In the genomic region with DNA sequence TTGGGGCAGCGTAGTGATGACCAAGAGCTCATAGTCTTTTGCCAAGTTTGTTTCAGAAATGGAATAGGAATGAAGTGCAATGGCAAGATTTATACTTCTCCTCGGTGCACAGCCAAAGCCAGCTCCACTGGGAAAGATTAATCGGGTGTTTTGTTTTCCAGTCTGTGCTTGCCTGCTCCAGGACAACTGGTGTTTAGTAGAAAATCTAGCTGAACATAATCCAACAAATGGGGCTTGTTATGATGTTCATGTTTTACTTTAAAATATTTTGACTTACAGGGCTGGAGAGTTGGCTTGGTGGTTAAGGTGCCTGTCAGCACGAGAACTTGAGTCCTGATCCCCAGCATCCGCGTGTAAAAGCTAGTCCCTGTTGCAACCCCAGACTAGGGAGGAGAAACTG, we compare ENCODE assay signal across 14 mouse cellular contexts.
A peak's percentile ranks its signal among the peaks of the same experiment; 100 is the strongest.
DNase-seq lines count a peak whose midpoint lies in the region; ATAC-seq and TF ChIP-seq lines count a peak whose summit lies in the region.
"Had no signal": no experiment of that assay in that cellular context is flagged by ENCODE, and none has a peak within 500 bp of the region (broad histone marks: within the 10 kb centered on the region; RNA-seq: fewer than 3 reads in every experiment).

No protein-coding gene starts in this region.

- no peaks in the 10 kb centered on the region for H3K27me3 ChIP-seq in limb, embryonic 14.5 days (ENCODE audit: control insufficient read depth, insufficient read depth, low read length)
- no peaks in the 10 kb centered on the region for H3K27me3 ChIP-seq in limb, embryonic 10.5 days (ENCODE audit: low read depth, poor library complexity, severe bottlenecking)
- no peaks in the 10 kb centered on the region for H3K27me3 ChIP-seq in forebrain, embryonic 12.5 days
- H3K27me3 ChIP-seq: CH12.LX; stomach, embryonic 15.5 days had no signal

- no peaks in the 10 kb centered on the region for H3K9me3 ChIP-seq in limb, embryonic 14.5 days (ENCODE audit: control insufficient read depth, low read length)
- no peaks in the 10 kb centered on the region for H3K9me3 ChIP-seq in limb, embryonic 10.5 days (replicated peaks)
- no peaks in the 10 kb centered on the region for H3K9me3 ChIP-seq in forebrain, embryonic 12.5 days
- H3K9me3 ChIP-seq: forebrain, embryonic 10.5 days; stomach, embryonic 15.5 days had no signal

- 75% methylated on average over 6 of the region's 6 CpGs for WGBS in limb, embryonic 14.5 days
- WGBS in limb, embryonic 10.5 days: 94% methylated on average over 6 of the region's 6 CpGs
- WGBS in forebrain, embryonic 12.5 days: 94% methylated on average over 6 of the region's 6 CpGs

- ATAC-seq in limb, embryonic 14.5 days (ENCODE audit: low FRiP score, low read depth): no peak
- ATAC-seq in forebrain, embryonic 12.5 days (ENCODE audit: low FRiP score): no peak
- ATAC-seq: hindbrain, postnatal 0 days had no signal

- H3K36me3 ChIP-seq in limb, embryonic 14.5 days (ENCODE audit: control insufficient read depth, insufficient read depth, low read length): no peaks in the 10 kb centered on the region
- no peaks in the 10 kb centered on the region for H3K36me3 ChIP-seq in limb, embryonic 10.5 days
- no peaks in the 10 kb centered on the region for H3K36me3 ChIP-seq in forebrain, embryonic 12.5 days (replicated peaks)
- H3K36me3 ChIP-seq: forebrain, embryonic 10.5 days; stomach, embryonic 15.5 days had no signal

- no peak overlapping the region for H3K4me2 ChIP-seq in limb, embryonic 14.5 days (replicated peaks; ENCODE audit: low read depth, low read length, severe bottlenecking)
- H3K4me2 ChIP-seq in forebrain, embryonic 12.5 days: no peak overlapping the region
- H3K4me2 ChIP-seq: stomach, embryonic 15.5 days had no signal

- peak; percentile 40 for DNase-seq in limb, embryonic 14.5 days (ENCODE audit: low spot score)
- no peak for DNase-seq in limb, embryonic 10.5 days (ENCODE audit: low spot score)
- peak; percentile 46 to 56 for DNase-seq in adrenal gland, postnatal 36 days
- peak; percentile 8 to 11 for DNase-seq in kidney, adult 8-10 months
- peak; percentile 37 for DNase-seq in lung, postnatal 14 days
- no peak for DNase-seq in cerebellum, postnatal 25 days
- no peak for DNase-seq in yolk sac, embryonic 10.5 days (ENCODE audit: low spot score)

- H3K4me3 ChIP-seq in limb, embryonic 14.5 days (replicated peaks; ENCODE audit: low read length): no peak overlapping the region
- no peak overlapping the region for H3K4me3 ChIP-seq in limb, embryonic 10.5 days
- no peak overlapping the region for H3K4me3 ChIP-seq in forebrain, embryonic 12.5 days (replicated peaks)
- H3K4me3 ChIP-seq: forebrain, embryonic 10.5 days; myocyte; stomach, embryonic 15.5 days had no signal

- H3K4me1 ChIP-seq in limb, embryonic 14.5 days (ENCODE audit: control insufficient read depth, insufficient read depth, low read length): 0 out of 2 replicates have a peak, but pooled peaks cover 8% of the 10 kb centered on the region
- peaks cover 14% of the 10 kb centered on the region for H3K4me1 ChIP-seq in limb, embryonic 10.5 days
- H3K4me1 ChIP-seq in forebrain, embryonic 12.5 days: no peaks in the 10 kb centered on the region
- H3K4me1 ChIP-seq: stomach, embryonic 15.5 days had no signal

- TF ChIP-seq POLR2A in limb, embryonic 14.5 days (IDR thresholded peaks at IDR 0.05; ENCODE audit: borderline replicate concordance, extremely low read depth, insufficient read depth, insufficient read length): no peak

- no peak overlapping the region for H3K27ac ChIP-seq in limb, embryonic 14.5 days (replicated peaks; ENCODE audit: low read depth, low read length)
- H3K27ac ChIP-seq in limb, embryonic 10.5 days: no peak overlapping the region
- H3K27ac ChIP-seq in forebrain, embryonic 12.5 days: no peak overlapping the region
- H3K27ac ChIP-seq: forebrain, embryonic 10.5 days; hindbrain, postnatal 0 days; macrophage; stomach, embryonic 15.5 days had no signal

- H3K9ac ChIP-seq in limb, embryonic 14.5 days (ENCODE audit: low read depth, low read length, severe bottlenecking): no peak overlapping the region
- H3K9ac ChIP-seq in forebrain, embryonic 12.5 days: no peak overlapping the region
- H3K9ac ChIP-seq: stomach, embryonic 15.5 days had no signal

Comparison
In these comparisons a context has a peak if more than half of its experiments do, and no peak if none do; other contexts are left out.
1. DNase-seq: peak in limb, embryonic 14.5 days (single experiment), adrenal gland, postnatal 36 days (2 of 2), kidney, adult 8-10 months (2 of 2) and lung, postnatal 14 days (single experiment); none in limb, embryonic 10.5 days (single experiment), cerebellum, postnatal 25 days (0 of 2) and yolk sac, embryonic 10.5 days (single experiment).